Mouse (Mus musculus): Measurements from ENCODE around the gene Guca2b.

Guca2b gene

DNA sequence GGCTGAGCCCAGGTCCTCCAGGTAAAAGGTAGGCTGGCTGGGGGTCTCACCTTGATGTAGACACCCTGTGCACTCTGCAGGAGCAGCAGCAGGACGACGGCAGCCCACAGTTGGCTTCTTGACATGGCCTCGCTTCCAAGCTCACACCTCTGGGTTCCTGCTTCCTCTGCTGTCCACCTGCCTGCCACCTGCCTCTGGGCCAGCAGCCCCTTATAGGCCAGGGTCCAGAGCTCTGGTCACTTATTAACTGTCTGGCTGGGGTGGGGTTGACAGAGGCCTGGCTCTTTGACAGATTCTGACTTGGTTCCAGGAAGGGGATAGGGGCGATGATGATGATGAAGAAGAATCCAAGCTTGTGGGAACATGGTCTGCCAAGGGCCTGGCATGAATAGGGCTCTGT lies at the start of gene Guca2b:
Guca2b (minus strand) TSS at position 224 of the 400 bp plus-strand sequence.
- in situ Hi-C loops (cut with MboI; ENCODE audit: low pct_unique_long_range_greater_than_20kb in 1 of 2, low sequenced_read_pairs in 2 of 2, unreplicated experiment in 1 of 2), result no loop called here

DNA sequence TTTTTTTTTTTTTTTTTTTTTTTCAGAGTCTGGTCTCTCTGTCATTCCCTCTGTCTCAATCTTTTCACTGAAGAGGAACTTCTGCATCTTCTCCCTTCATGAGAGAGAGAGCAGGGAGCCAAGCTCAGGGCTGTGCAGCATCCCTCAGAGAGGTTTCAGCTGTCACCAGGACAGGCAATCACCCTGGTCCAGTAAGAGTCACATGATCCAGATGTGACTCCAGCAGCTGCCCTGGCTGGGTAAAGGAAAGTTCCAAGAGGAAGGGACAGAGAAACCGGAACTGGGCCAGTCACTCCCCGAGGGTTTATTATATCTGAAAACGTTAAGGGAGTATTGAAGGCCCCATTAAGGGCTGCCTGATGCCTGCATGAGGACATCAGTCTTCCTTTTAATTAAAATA lies 49.0 kb upstream of the Guca2b start:
- in situ Hi-C loops (cut with MboI; ENCODE audit: low pct_unique_long_range_greater_than_20kb in 1 of 2, low sequenced_read_pairs in 2 of 2, unreplicated experiment in 1 of 2), result no loop called here

DNA sequence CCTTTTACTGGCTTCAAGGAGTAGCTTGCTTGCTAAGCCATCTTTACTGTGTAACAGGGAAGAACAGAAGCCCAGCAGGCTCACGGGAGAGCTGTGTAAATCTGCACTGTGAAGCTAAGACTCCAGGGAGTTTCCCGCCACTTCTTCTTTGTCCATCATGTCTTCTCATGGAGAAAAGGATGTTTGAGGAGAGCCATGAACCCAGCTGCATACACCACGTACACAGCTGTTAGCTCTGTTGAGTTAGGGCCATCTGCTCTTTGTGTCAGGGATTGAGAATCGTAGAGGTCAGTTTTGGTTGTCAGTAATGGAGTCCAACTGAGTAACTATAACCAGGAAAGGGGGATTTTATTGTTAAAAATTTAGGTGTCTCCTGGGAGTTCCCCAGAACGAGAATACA lies 48.6 kb upstream of the Guca2b start:
- in situ Hi-C loops (cut with MboI; ENCODE audit: low pct_unique_long_range_greater_than_20kb in 1 of 2, low sequenced_read_pairs in 2 of 2, unreplicated experiment in 1 of 2), result no loop called here

DNA sequence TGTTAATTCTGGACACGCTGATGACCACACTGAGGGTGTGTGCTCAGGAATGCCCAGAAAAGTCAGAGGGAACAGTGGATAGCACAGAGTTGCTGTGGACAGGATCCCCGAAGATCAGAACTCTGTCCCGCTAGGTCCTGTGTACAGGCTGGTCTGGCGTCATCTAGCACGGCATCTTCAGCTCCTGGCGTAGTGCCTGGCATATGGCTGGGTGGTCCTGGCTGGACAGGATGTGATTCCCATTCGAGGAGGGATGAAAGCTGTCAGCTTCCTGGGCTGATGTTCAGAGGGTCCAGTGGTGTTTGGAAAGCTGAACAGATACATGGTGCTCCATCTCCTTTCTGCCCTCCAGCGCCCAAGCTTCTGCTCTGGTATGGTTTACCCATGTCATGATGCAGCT lies 45.2 kb upstream of the Guca2b start:
- in situ Hi-C loops (cut with MboI; ENCODE audit: low pct_unique_long_range_greater_than_20kb in 1 of 2, low sequenced_read_pairs in 2 of 2, unreplicated experiment in 1 of 2), result no loop called here

DNA sequence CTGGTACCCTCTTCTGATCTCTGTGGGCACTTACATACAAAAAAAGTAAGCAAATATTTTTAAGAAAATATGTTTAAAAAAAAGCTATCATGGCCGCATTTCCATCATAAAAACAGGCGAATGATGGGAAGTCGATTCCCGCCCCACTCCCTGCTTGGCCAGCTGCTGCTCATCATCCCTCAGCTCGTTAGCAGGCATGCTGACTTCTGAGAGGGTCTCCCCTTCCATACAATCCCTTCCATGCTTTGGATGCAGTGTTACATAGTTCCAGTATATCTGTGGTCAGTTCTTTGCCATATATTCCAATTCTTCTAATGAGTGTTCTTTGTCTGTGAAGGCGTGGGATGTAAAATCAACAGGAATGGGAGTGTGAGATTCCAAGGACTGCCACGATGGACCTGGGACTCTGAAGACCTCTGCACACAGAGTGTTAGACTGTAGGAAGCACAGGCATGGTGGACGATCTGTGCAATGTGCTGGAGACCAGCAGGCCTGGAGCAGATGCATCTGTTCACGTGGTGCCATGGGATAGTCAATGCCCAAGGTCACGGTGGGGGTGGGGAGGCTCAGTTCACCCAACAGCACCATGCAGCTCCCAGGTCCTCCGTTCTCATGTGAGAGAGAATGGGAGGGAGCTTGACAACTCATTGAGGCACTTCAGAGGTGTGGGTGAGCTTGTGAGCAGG lies 42.7 kb upstream of the Guca2b start:
- in situ Hi-C loops (cut with MboI; ENCODE audit: low pct_unique_long_range_greater_than_20kb in 1 of 2, low sequenced_read_pairs in 2 of 2, unreplicated experiment in 1 of 2), result no loop called here

DNA sequence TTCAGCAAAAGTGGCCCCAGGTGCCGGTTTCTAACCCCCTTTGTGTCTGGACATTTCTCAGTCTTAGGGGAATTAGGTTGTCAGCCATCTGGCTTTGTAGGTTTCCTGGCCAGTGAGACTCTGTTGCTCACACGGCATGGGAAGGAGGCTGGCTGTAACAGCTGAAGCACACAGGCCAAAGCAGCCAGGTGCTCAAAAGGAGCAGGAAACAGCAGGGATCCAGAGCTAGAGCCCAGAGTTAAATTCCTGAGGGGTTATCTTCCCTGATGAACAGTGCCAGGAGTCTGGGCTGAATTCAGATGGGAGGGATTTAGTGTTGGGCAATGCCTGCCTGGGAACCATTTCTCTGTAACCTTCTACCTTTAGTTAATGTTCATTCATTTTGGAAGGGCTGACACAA lies 39.6 kb upstream of the Guca2b start:
- in situ Hi-C loops (cut with MboI; ENCODE audit: low pct_unique_long_range_greater_than_20kb in 1 of 2, low sequenced_read_pairs in 2 of 2, unreplicated experiment in 1 of 2), result no loop called here

DNA sequence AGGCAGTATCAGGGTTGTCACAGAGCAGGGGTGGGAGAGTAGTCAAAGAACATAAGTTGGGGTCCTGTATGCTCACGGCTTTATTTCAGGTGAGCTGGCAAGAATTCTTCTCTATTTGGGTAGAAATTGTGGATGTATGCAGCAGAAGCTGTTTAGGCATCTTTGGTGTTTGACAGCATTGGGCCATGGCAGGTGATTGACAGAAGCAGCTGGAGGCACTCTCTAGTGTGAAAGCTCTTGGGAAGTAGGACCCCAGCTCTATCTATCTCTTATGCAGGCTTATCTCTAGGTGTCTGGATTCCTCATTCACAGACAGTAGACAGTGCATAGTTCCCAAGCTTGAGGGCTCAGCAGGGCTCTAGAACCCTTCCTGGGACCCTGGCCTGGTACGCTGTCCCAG lies 27.0 kb upstream of the Guca2b start:
- in situ Hi-C loops (cut with MboI; ENCODE audit: low pct_unique_long_range_greater_than_20kb in 1 of 2, low sequenced_read_pairs in 2 of 2, unreplicated experiment in 1 of 2), result no loop called here

DNA sequence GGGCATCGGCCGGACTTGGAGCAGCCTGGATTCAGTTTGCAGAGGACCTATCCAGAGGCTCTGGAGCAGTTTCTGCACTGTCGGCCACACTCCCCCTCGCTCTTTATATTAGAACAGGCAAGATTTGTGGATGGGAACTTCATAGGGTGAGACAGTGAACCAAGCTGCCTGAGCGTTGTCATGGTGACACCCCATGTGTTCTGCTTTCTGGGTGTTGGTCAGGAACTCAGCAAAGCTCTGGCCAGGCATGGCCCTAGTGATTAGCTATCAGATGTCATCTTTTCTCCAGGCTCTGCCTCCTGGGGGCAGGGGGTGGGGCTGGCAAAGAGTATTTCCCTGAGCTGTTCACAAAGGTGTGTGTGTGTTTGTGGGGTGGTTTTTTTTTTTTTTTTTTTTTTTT lies 23.8 kb upstream of the Guca2b start:
- in situ Hi-C loops (cut with MboI; ENCODE audit: low pct_unique_long_range_greater_than_20kb in 1 of 2, low sequenced_read_pairs in 2 of 2, unreplicated experiment in 1 of 2), result no loop called here

DNA sequence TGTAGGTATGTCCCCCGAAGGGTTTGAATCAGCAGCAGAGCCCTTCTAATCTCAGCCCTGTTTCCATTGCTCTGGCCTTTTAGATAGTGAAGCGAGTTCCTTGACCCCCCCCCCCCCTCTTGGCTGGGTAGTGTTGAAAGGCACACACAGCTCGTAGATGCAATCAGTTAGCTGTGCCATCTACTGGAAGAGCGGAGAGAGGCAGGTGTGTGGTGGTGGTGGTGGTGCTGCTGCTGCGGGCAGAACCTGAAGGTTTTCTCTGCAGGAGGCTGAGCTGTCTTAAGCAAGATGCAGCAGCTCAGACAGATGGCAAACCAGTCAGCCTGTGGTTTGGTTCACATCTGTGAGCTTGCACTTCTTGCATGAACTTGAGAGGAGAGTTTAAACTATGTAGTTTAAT lies 13.9 kb upstream of the Guca2b start:
- in situ Hi-C loops (cut with MboI; ENCODE audit: low pct_unique_long_range_greater_than_20kb in 1 of 2, low sequenced_read_pairs in 2 of 2, unreplicated experiment in 1 of 2), result loop anchor here in 1 of 2 experiments (10.0 kb wide), 1 partner anchor 218 kb away; no protein-coding TSS in a partner anchor

DNA sequence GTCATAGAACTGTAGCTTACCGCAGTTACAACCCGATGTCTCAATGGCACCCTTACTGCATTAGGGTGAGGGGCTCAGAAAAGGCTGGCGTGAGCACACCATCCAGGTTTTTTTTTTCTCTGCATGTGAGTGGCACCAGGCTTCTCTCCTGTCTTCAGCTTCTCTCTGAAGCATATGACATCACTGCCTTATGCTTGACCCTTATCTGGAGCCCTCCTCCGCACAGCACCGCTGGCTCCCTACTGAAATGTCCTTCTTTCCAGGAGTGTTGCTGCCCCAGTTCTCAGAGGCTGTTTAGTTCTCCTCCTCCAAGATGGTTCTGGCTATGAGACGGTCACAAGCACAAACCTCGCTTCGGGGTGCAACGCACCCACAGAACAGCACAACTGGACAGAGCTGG lies 12.4 kb upstream of the Guca2b start:
- in situ Hi-C loops (cut with MboI; ENCODE audit: low pct_unique_long_range_greater_than_20kb in 1 of 2, low sequenced_read_pairs in 2 of 2, unreplicated experiment in 1 of 2), result loop anchor here in 1 of 2 experiments (10.0 kb wide), 1 partner anchor 216 kb away; no protein-coding TSS in a partner anchor

DNA sequence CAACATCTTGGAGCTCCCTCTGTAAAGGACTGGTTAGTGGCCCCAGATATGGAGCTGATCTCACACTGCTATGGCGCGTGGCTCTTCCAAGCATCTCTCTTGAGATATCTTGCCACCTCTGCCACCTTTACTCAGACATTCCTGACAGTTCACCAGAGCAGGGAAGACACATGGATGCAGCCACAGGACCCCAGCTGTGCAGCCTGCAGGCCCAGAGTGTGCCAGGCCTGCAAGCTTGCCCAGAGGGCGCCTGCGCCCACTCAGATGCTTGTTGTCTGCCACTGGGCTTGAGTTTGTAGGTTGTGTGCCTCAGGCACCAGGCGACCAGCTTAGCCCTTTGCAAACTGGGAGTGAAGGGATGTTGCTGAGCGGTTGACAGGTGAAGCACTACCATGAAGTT lies 12.0 kb upstream of the Guca2b start:
- in situ Hi-C loops (cut with MboI; ENCODE audit: low pct_unique_long_range_greater_than_20kb in 1 of 2, low sequenced_read_pairs in 2 of 2, unreplicated experiment in 1 of 2), result loop anchor here in 1 of 2 experiments (10.0 kb wide), 1 partner anchor 216 kb away; no protein-coding TSS in a partner anchor

DNA sequence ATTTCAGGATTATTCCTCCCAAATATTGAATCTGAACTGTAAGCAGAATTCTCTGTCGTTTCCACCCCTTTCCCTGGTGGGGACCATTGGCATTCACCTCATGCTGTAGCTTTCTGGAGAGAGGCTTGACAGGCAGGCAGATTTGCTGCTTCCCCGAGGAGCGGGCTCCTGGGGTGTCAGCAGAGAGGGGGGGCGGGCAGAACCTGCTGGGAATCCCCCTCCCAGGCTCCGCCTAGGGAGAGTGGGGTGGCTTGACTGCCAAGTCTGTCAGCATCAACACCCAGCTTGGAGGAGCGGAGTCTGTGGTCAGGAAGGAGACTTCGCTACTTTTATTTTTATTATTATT lies 11.4 kb upstream of the Guca2b start:
- in situ Hi-C loops (cut with MboI; ENCODE audit: low pct_unique_long_range_greater_than_20kb in 1 of 2, low sequenced_read_pairs in 2 of 2, unreplicated experiment in 1 of 2), result loop anchor here in 1 of 2 experiments (10.0 kb wide), 1 partner anchor 215 kb away; no protein-coding TSS in a partner anchor

DNA sequence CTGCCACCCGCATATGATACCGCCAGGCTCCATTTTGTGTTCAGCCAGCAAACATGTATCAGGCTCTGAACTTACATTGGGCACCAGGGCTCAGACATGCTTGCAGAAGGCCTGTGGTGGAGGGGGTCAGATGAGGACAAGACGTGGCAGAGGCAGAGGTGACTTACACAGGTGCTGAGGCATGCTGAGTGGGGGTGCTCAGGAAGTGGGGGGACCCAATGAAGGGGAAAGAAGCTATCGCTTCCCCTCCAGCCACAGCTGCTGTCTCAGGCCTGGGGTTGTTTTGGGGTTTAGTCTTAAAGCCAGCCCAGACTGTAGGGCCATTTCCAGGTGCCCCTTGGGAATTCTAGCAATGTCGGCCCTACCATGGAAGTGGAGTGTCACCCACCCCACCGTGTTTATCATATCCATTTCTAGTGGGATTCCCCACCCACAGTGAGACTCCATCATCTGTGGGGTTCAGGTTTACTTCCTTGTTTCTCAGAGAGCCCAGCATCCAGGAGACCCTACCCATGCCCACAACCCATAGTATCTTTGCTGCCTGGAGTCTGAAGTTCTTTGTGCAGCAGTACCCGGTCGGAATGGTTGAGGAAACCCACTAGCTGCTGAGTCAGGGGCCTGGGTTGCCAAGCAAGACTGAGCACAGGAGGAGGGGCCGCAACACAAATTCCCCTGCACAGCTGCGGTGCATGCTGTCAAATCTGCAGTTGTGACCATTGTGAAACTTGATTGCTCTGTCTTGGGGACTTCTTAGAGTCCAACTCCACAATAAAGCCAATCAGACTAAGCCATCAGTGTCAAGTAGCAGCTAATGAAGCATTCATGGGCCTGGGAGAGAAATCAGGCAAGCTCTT lies 10.8 kb upstream of the Guca2b start:
- in situ Hi-C loops (cut with MboI; ENCODE audit: low pct_unique_long_range_greater_than_20kb in 1 of 2, low sequenced_read_pairs in 2 of 2, unreplicated experiment in 1 of 2), result loop anchor here (10.0 kb wide), 2 partner anchors 215 to 235 kb away; no protein-coding TSS in a partner anchor

DNA sequence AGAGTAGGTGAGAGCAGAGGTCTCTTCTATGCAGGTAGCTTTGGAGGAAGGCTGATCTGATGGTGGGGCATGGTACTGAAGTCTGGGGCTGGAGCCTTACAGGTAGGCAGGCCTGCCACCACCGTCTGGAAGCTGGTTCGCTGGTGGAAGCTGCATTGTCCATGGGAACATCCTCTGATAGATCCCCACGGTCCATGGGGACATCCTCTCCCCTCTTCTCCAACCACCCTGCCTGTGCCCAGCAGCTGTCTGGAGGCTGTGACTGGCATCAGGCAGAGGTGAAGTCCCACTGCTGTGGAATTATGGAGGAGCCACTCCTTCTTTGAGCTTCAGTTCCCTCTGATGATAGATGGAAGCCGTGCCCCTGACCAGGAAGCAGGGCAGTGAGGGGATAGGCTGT lies 9.8 kb upstream of the Guca2b start:
- in situ Hi-C loops (cut with MboI; ENCODE audit: low pct_unique_long_range_greater_than_20kb in 1 of 2, low sequenced_read_pairs in 2 of 2, unreplicated experiment in 1 of 2), result loop anchor here in 1 of 2 experiments (10.0 kb wide), 1 partner anchor 234 kb away; no protein-coding TSS in a partner anchor

DNA sequence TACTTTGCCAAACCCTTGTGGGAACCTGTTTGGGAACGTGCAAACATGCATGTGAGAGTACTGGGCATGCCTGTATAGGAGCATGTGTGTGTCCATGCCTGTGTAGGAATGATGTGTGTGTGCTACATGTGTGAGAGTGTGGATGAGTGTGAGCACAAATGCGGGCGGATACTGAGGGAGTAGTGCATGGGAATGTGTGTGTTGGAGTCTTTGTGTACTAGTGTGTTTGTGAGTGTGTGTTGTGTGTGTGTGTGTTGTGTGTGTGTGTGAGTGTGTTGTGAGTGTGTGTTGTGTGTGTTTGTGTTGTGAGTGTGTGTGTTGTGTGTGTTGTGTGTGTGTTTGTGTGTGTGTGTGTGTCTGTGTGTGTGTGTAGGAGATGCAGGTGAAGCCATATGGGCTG lies 9.4 kb upstream of the Guca2b start:
- in situ Hi-C loops (cut with MboI; ENCODE audit: low pct_unique_long_range_greater_than_20kb in 1 of 2, low sequenced_read_pairs in 2 of 2, unreplicated experiment in 1 of 2), result loop anchor here in 1 of 2 experiments (10.0 kb wide), 1 partner anchor 233 kb away; no protein-coding TSS in a partner anchor

DNA sequence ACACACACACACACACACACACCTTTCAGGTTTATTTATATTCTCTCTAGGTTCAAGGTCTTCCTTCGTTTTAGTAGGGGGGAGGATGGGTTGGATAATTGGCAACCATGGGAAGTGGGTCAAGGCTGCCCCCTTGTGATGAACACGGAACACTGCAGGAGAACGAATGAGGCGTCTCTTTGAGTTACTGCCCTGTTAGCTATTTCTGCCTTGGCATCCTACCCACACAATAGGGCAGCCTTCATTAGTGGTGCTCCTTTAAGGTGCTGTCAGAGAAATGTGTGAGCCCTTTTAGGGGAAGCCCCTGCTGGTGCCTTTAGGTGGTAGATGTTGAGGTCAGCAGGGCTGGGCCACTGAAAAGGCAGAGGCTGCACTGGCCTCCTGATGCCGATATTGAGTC lies 8.7 kb upstream of the Guca2b start:
- in situ Hi-C loops (cut with MboI; ENCODE audit: low pct_unique_long_range_greater_than_20kb in 1 of 2, low sequenced_read_pairs in 2 of 2, unreplicated experiment in 1 of 2), result loop anchor here in 1 of 2 experiments (10.0 kb wide), 1 partner anchor 233 kb away; no protein-coding TSS in a partner anchor

DNA sequence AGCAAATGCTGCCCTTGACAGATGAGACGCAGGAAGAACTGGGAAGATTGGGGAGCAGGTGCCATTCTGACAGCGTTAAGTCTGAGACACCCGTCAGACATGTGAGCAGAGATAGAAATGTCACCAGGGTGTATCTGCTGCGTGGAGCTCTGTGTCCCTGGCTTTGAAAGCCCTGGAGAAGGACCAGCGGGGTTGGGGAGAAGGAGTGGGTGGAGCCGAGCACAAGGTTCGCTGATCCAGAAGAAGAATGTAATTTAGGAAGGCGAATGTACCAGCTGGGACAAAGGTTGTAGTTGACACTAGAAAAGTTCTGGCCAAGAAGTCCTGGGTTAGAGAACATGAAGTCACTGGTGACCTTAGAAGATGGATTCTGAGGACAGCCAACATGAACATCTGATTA lies 7.4 kb upstream of the Guca2b start:
- in situ Hi-C loops (cut with MboI; ENCODE audit: low pct_unique_long_range_greater_than_20kb in 1 of 2, low sequenced_read_pairs in 2 of 2, unreplicated experiment in 1 of 2), result loop anchor here in 1 of 2 experiments (10.0 kb wide), 1 partner anchor 231 kb away; no protein-coding TSS in a partner anchor

DNA sequence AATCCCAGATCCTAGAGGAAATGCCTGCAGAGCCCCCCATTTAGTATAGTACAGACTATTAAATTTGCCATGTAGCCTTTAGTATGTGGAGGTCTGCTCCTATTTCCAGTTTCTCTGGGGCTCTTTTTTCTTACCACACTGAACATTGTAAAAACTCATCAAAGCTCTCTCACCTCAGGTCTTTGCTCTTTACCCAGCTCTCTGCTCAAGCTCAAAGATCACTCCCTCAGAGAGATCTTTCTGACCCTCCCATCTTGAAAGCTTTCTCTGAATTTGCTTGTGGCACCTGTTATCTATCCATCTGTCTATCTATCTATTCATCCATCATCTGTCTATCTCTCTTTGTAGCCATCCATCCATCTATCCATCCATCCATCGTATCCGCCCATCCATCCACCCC lies 6.4 kb upstream of the Guca2b start:
- in situ Hi-C loops (cut with MboI; ENCODE audit: low pct_unique_long_range_greater_than_20kb in 1 of 2, low sequenced_read_pairs in 2 of 2, unreplicated experiment in 1 of 2), result loop anchor here in 1 of 2 experiments (10.0 kb wide), 1 partner anchor 230 kb away; no protein-coding TSS in a partner anchor

DNA sequence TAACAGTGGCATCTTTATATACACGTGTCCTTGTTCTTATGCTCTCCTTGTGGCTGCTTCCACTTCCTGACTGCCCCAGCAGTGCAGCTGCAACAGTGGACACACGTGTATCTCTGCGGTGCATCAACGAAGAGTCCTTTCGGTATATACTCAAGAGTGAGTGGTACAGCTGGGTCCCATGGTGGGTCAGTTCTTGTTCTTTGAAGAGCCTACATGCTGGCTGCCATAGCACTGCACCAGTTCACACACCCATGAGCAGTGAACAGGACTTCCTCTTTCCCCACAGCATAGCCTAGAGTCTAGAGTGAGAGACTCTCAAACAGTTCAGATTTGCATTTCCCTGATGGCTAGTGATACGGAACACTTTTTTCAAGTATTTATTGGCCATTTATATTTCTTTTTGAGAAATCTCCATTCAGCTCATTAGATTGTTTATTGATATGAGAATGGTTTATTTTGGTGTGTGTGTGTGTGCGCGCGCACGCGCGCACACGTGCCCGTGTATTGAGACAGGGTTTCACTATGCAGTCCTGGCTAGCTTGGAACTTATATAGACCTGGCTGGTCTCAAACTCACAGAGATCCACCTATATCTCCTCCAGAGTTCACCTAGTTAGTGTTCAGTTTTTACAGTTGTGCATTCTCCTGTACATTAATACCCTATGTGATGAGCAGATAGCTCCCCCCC lies 4.8 kb upstream of the Guca2b start:
- in situ Hi-C loops (cut with MboI; ENCODE audit: low pct_unique_long_range_greater_than_20kb in 1 of 2, low sequenced_read_pairs in 2 of 2, unreplicated experiment in 1 of 2), result loop anchor here in 1 of 2 experiments (10.0 kb wide), 1 partner anchor 229 kb away; no protein-coding TSS in a partner anchor

All from mouse embryonic stem cell (cell line).